Mouse (Mus musculus) heart, postnatal 0 days (tissue): ENCODE measurements around the gene Tnfsfm13.

Source experiments
- CTCF ChIP-seq: IDR thresholded peaks from 2 replicates; pipeline ENCODE4 v1.5.1; 2016; ENCODE audit warnings: antibody characterized with exemption, control low read depth, low read depth
- EP300 ChIP-seq: IDR thresholded peaks from 2 replicates; pipeline ENCODE4 v1.6.1; 2016; ENCODE audit warnings: antibody characterized with exemption, low read depth

DNA sequence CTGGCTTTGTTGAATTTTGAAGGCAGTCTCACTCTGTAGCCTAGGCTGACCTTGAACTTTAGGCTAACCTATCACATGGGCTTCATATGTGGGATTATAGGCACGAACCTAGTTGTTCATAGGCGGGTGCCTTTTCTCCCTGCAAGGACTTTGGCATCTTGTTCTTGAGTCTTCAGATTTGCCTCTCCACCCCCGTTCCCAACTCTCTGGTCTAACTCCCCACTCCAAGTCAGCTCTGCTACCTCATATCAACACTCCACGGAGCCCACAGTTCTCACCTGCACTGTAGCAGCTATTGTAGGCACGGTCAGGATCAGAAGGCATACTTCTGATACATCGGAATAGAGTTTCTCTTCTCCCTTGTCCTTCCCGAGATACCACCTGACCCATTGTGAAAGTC is 12.3 kb downstream of the Tnfsfm13 start:
- TF ChIP-seq EP300 (no peak), CTCF (no peak)
